Mouse (Mus musculus) central nervous system, embryonic 14 days (tissue): ENCODE measurements around the gene Foxd1. TPM values are rescaled to one million over a fixed set of nuclear protein-coding genes. Genes with fewer than 3 reads are reported as not detected.

Experiments
- polyA plus RNA-seq: library from polyadenylated mRNA; depleted of rRNA; stranded (reverse); fragments of >200 nt; gene quantifications from 2 replicates; pipeline ENCODE4 v1.2.3, GENCODE M21; 2012; rRNA removed

Foxd1 gene
- 3.8 and 8.0 TPM in 2 replicates for polyA plus RNA-seq

DNA sequence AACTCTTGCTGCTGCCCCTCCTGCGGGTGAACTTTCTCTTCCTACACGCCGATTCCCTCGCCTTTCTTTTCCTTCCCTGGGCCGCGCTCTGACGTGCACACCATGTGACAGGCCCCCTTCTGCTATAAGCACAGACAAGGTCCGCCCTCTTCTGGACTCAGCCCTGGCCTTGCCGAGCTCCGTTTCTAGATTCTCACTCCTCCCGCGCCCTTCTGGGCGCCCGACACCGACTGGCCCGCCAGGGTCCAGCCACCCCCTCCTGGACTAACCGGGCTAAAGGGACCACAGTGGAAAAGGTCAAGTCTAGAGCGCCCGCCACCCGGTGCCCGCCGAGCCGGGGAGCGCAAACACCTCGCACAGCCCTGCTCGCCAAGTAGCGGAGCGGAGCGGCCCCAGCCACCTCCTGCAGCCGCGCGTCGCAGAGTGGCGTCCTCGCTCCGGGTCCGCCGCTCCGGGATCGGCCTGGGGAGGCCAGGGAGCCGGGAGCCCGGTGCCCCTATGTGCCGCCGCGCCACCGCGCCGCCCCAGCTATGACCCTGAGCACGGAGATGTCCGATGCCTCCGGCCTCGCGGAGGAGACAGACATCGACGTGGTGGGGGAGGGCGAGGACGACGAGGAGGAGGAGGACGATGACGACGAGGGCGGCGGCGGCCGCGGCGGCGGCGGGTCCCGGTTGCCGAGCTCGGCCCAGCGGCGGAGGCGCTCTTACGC lies at the start of gene Foxd1:
Gene Foxd1 (plus strand): TSS at position 153 of the 712 bp plus-strand sequence.

DNA sequence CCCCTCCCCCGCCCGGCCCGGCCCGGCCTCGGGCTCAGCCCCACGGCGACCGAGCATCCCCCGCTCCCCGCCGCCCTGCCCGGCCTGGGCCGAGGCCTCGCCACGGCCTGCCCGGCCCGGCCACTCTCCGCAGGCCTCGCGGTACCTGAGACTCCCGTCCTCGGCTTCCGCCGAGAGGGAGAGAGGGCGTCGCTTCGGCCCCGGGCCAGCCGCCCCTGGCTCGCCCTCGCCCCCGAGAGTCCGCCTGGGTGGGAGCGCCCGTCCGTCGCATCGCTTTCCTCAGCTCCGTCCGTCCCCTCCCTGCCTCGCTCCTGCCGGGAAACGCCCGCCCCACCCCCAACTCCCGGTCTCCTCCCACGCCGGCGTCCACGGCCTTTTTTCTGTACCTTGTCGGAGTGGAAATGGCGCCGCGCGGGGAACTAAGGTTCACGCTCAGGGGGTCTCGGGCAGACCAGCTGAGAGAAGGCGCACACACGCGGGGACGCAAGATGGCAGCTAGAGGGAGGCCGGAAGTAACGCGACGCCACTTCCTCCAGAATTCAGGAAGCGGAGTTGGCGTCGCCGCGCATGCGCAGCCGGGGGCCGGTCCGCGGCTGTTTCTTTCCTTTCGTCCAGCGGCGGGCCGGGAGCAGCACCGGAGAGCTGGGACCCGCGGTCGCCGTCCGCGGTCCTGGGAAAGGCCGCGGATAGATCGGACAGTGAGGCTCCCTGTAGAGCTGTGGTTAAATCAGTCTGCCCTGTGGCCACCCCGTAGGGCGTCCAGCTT lies 37.4 kb upstream of the Foxd1 start, which contains the start of gene Btf3:
Gene Btf3 (minus strand): TSS at position 527 of the 766 bp plus-strand sequence.

Other genes starting within 250 kb of the Foxd1 start
- 8.2 and 9.7 TPM in 2 replicates for gene Arhgef28, start 147.8 kb upstream of the Foxd1 start, polyA plus RNA-seq
- 19.8 and 21.4 TPM in 2 replicates for gene Utp15, start 91.2 kb upstream of the Foxd1 start, polyA plus RNA-seq
- 84.2 and 97.3 TPM in 2 replicates for gene Ankra2, start 91.2 kb upstream of the Foxd1 start, polyA plus RNA-seq
- gene Gm21976, start 74.4 kb upstream of the Foxd1 start, polyA plus RNA-seq = not detected in 2 replicates
- gene Btf3, start 37.2 kb upstream of the Foxd1 start, polyA plus RNA-seq = 744 and 847 TPM in 2 replicates
- gene Gm10320, start 137.8 kb downstream of the Foxd1 start, polyA plus RNA-seq = 0.25 and 0.99 TPM in 2 replicates